Mouse (Mus musculus): ENCODE measurements at regions not wholly inside any gene's neighbourhood (a gene's known extent, or its start where the extent isn't known, plus 50 kb on each side); places are given as distances from the start of the nearest gene placed in this dataset.
"Not testable (repeated sequence)": the region's sequence is repeated elsewhere in the genome, so short reads cannot be mapped to it uniquely, and the experiment has no call there.

- WGBS, result 92% methylated on average over 8 of the region's 8 CpGs
- H3K4me2 ChIP-seq (ENCODE audit: low read length), result no peak overlapping the region
- H3K9ac ChIP-seq (ENCODE audit: low read length), result no peak overlapping the region
- H3K4me3 ChIP-seq (ENCODE audit: low read depth, low read length), result no peak overlapping the region
- no peaks in the 10 kb centered on the region for H3K27me3 ChIP-seq (replicated peaks; ENCODE audit: control insufficient read depth, insufficient read depth, low read length)
- ATAC-seq, result no peak
- H3K36me3 ChIP-seq (ENCODE audit: control insufficient read depth, insufficient read depth, low read length), result no peaks in the 10 kb centered on the region
- DNase-seq (ENCODE audit: low spot score), result no peak
- H3K27ac ChIP-seq (ENCODE audit: low read depth, low read length), result no peak overlapping the region
- H3K4me1 ChIP-seq (ENCODE audit: control insufficient read depth, insufficient read depth, low read length), result no peaks in the 10 kb centered on the region
- H3K9me3 ChIP-seq (replicated peaks; ENCODE audit: control insufficient read depth, low read length), result no peaks in the 10 kb centered on the region
Observed at GRCm38 (mm10) chr10:117499177-117499863, 119.5 kb upstream of the Cpsf6 start.

DNA sequence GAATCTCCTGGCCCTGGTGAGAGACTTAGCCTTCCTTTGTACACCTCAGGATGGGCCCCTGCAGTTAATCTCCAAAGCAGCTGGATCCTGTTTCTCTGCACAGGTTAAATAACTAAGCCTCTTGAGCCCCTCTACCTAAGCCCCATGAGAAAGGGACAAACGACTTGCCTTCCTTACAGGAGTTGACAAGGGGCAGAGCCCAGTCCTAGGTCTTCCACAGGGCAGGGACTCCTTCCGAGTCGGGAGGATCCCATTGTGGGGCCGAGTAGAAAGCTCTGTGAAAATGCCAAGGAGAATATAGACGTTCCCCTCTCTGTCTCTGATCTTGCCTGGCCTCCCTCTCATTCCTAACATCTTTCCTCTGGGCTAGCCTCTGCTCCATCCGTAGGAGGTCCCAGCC lies 118.7 kb upstream of the Cpsf6 start:
- ATAC-seq (no peak), DNase-seq (ENCODE audit: low spot score) (no peak)
- Histone ChIP-seq H3K4me2 (ENCODE audit: low read length) (no peak overlapping the region), H3K27me3 (replicated peaks; ENCODE audit: control insufficient read depth, insufficient read depth, low read length) (no peaks in the 10 kb centered on the region), H3K9ac (ENCODE audit: low read length) (no peak overlapping the region), H3K4me3 (ENCODE audit: low read depth, low read length) (no peak overlapping the region), H3K4me1 (ENCODE audit: control insufficient read depth, insufficient read depth, low read length) (no peaks in the 10 kb centered on the region), H3K27ac (ENCODE audit: low read depth, low read length) (no peak overlapping the region), H3K36me3 (ENCODE audit: control insufficient read depth, insufficient read depth, low read length) (no peaks in the 10 kb centered on the region), H3K9me3 (replicated peaks; ENCODE audit: control insufficient read depth, low read length) (no peaks in the 10 kb centered on the region)
- WGBS, result 54% methylated on average over 6 of the region's 6 CpGs

- DNase-seq (ENCODE audit: low spot score), result no peak
- WGBS, result 84% methylated on average over 16 of the region's 16 CpGs
- H3K9ac ChIP-seq (ENCODE audit: low read length), result no peak overlapping the region
Observed at GRCm38 (mm10) chr10:117497565-117498256, 117.9 kb upstream of the Cpsf6 start.

GRCm38 (mm10) chr10:117497082-117497481 lies 117.3 kb upstream of the Cpsf6 start:
- ATAC-seq; H3K27me3 ChIP-seq (replicated peaks; ENCODE audit: control insufficient read depth, insufficient read depth, low read length); H3K9me3 ChIP-seq (replicated peaks; ENCODE audit: control insufficient read depth, low read length); H3K4me1 ChIP-seq (ENCODE audit: control insufficient read depth, insufficient read depth, low read length); H3K4me3 ChIP-seq (ENCODE audit: low read depth, low read length); H3K36me3 ChIP-seq (ENCODE audit: control insufficient read depth, insufficient read depth, low read length); H3K27ac ChIP-seq (ENCODE audit: low read depth, low read length); DNase-seq (ENCODE audit: low spot score); H3K9ac ChIP-seq (ENCODE audit: low read length); H3K4me2 ChIP-seq (ENCODE audit: low read length): not testable (repeated sequence)
- WGBS, result 93% methylated on average over 1 of the region's 1 CpGs

More at GRCm38 (mm10) chr10:117497565-117498256, 117.9 kb upstream of the Cpsf6 start:
- Histone ChIP-seq H3K36me3 (ENCODE audit: control insufficient read depth, insufficient read depth, low read length) (no peaks in the 10 kb centered on the region), H3K27ac (ENCODE audit: low read depth, low read length) (no peak overlapping the region), H3K27me3 (replicated peaks; ENCODE audit: control insufficient read depth, insufficient read depth, low read length) (no peaks in the 10 kb centered on the region), H3K4me3 (ENCODE audit: low read depth, low read length) (no peak overlapping the region), H3K4me1 (ENCODE audit: control insufficient read depth, insufficient read depth, low read length) (no peaks in the 10 kb centered on the region), H3K9me3 (replicated peaks; ENCODE audit: control insufficient read depth, low read length) (no peaks in the 10 kb centered on the region), H3K4me2 (ENCODE audit: low read length) (no peak overlapping the region)
- ATAC-seq, result no peak

DNA sequence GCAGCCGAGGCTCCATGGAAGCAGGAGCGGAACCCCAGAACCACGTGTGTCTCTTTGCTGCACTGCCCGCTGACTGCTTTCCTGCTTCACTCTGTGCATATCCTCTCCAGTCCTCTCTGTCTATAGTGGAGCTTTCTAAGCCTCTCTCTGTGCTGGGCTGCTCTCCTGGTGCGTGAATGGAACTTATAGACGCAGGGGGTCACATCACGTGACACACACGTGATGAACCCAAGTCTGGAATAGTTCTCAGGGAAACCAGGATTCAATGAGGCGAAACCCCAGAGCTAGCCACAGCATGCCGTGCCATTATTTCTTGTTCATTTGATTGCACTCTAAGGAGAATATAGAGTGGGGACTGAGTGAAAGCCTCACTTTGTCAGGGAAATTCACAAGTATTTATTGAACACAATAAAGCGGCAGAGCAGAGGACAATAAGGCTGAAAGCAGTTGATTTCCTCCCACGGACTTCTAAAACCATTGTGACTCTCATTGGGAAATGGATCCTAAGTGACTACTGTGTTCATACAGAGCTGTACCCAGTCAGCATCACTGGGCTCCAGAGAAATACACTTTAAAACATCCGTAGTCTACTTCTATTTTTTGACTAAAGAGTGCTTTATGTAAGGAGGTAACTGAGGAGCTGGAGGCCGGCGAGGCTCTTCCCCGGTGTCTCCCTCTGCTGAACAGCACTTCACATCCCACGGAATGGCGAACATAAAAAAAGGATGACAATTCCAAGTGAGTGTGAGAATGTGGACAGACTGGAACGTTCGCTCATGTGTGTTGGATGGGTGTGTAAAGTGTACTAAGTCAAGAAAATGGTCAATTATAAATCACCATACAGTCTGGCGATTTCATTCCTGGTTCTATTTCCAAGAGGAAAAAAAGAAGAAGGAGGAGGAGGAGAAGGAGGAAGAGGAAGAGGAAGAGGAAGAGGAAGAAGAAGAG lies 116.5 kb upstream of the Cpsf6 start:
- peak; percentile 42 for DNase-seq (ENCODE audit: low spot score)

DNA sequence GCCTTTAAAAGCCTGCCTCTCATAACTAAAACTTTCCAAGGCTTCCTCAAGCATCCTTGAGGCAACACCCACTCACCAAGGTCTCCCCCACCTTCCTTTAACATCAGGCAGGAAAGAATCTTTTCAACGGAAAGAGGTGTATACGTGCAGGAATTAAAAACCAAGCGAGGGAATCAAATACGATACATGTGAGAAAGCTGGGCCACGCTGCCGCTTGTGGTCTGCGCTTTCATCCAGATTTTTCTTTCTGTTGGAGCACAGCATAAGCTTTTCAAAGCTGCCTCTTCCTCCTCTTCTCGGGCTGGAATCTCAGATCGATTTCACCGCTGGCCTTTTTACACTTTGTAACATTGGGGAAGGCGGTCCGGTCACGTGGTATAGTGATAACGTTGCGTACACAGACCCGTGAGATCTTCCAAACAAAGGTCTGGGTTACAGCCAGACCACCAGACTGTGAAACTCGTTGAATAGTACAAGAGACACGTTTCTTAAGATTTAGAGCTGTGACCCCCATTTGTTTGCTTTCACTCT lies 114.4 kb upstream of the Cpsf6 start:
- WGBS, result 37% methylated on average over 18 of the region's 18 CpGs
- Histone ChIP-seq H3K9ac (ENCODE audit: low read length) (no peak overlapping the region; the same call in 1 of the 2 replicates), H3K36me3 (ENCODE audit: control insufficient read depth, insufficient read depth, low read length) (no peaks in the 10 kb centered on the region), H3K4me2 (ENCODE audit: low read length) (peak overlapping the region; percentile 43), H3K27me3 (replicated peaks; ENCODE audit: control insufficient read depth, insufficient read depth, low read length) (no peaks in the 10 kb centered on the region), H3K9me3 (replicated peaks; ENCODE audit: control insufficient read depth, low read length) (no peaks in the 10 kb centered on the region), H3K27ac (ENCODE audit: low read depth, low read length) (no peak overlapping the region), H3K4me3 (ENCODE audit: low read depth, low read length) (peak overlapping the region; percentile 19; the same call in 1 of the 2 replicates), H3K4me1 (ENCODE audit: control insufficient read depth, insufficient read depth, low read length) (no peaks in the 10 kb centered on the region)
- no peak for ATAC-seq
- peak; percentile 12 for DNase-seq (ENCODE audit: low spot score)

More for the DNA sequence above, 116.5 kb upstream of the Cpsf6 start:
- H3K4me2 ChIP-seq (ENCODE audit: low read length), result no peak overlapping the region
- no peak overlapping the region for H3K4me3 ChIP-seq (ENCODE audit: low read depth, low read length)
- WGBS, result 56% methylated on average over 21 of the region's 21 CpGs
- no peaks in the 10 kb centered on the region for H3K9me3 ChIP-seq (replicated peaks; ENCODE audit: control insufficient read depth, low read length)
- H3K9ac ChIP-seq (ENCODE audit: low read length), result no peak overlapping the region
- H3K27ac ChIP-seq (ENCODE audit: low read depth, low read length), result no peak overlapping the region
- peak; percentile 70; the same call in 1 of the 2 replicates for ATAC-seq
- H3K36me3 ChIP-seq (ENCODE audit: control insufficient read depth, insufficient read depth, low read length), result no peaks in the 10 kb centered on the region
- H3K4me1 ChIP-seq (ENCODE audit: control insufficient read depth, insufficient read depth, low read length), result no peaks in the 10 kb centered on the region
- H3K27me3 ChIP-seq (replicated peaks; ENCODE audit: control insufficient read depth, insufficient read depth, low read length), result no peaks in the 10 kb centered on the region

DNA sequence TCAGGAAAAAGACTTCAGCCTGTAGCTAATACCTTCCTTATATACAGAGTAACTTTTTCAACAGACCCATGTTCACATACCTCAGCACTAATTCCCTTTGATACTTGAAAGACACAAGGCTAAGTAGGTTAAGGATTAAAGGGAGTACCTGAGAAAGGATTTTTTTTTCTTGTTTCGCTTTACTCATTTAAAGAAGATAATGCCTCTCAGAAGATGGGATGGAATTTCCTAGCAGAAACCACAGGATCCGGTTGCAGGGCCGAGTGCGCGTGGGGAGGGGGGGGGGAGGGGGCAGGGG lies 114.0 kb upstream of the Cpsf6 start:
- no peaks in the 10 kb centered on the region for H3K27me3 ChIP-seq (replicated peaks; ENCODE audit: control insufficient read depth, insufficient read depth, low read length)
- H3K4me1 ChIP-seq (ENCODE audit: control insufficient read depth, insufficient read depth, low read length), result no peaks in the 10 kb centered on the region
- no peaks in the 10 kb centered on the region for H3K9me3 ChIP-seq (replicated peaks; ENCODE audit: control insufficient read depth, low read length)
- no peaks in the 10 kb centered on the region for H3K36me3 ChIP-seq (ENCODE audit: control insufficient read depth, insufficient read depth, low read length)
- no peak for DNase-seq (ENCODE audit: low spot score)
- no peak overlapping the region for H3K4me3 ChIP-seq (ENCODE audit: low read depth, low read length)
- no peak overlapping the region for H3K27ac ChIP-seq (ENCODE audit: low read depth, low read length)
- H3K9ac ChIP-seq (ENCODE audit: low read length), result no peak overlapping the region
- ATAC-seq, result no peak
- 18% methylated on average over 3 of the region's 5 CpGs for WGBS
- H3K4me2 ChIP-seq (ENCODE audit: low read length), result no peak overlapping the region; the same call in 1 of the 2 replicates

- Histone ChIP-seq H3K4me2 (ENCODE audit: low read length) (no peak overlapping the region), H3K36me3 (ENCODE audit: control insufficient read depth, insufficient read depth, low read length) (no peaks in the 10 kb centered on the region)
- WGBS, result 98% methylated on average over 3 of the region's 3 CpGs
Observed at GRCm38 (mm10) chr10:117493091-117493823, 113.4 kb upstream of the Cpsf6 start.

More at GRCm38 (mm10) chr10:117493091-117493823, 113.4 kb upstream of the Cpsf6 start:
- Histone ChIP-seq H3K27me3 (replicated peaks; ENCODE audit: control insufficient read depth, insufficient read depth, low read length) (no peaks in the 10 kb centered on the region), H3K9ac (ENCODE audit: low read length) (no peak overlapping the region), H3K9me3 (replicated peaks; ENCODE audit: control insufficient read depth, low read length) (no peaks in the 10 kb centered on the region), H3K27ac (ENCODE audit: low read depth, low read length) (no peak overlapping the region), H3K4me3 (ENCODE audit: low read depth, low read length) (no peak overlapping the region), H3K4me1 (ENCODE audit: control insufficient read depth, insufficient read depth, low read length) (no peaks in the 10 kb centered on the region)
- DNase-seq (ENCODE audit: low spot score), result no peak
- no peak for ATAC-seq

Measured in forebrain, embryonic 14.5 days (tissue).